Mouse (Mus musculus): ENCODE measurements around the gene Nectin1. TPM values are rescaled to one million over a fixed set of nuclear protein-coding genes. Genes with fewer than 3 reads are reported as not detected.

Nectin1 gene
- polyA plus RNA-seq, 1 experiment from 2014 or later: 13.6 TPM

- no peaks in the 10 kb centered on the region for H3K36me3 ChIP-seq
- no peak overlapping the region for H3K27ac ChIP-seq
- H3K4me1 ChIP-seq (replicated peaks): peaks cover 41% of the 10 kb centered on the region
- no peak overlapping the region for H3K4me3 ChIP-seq
- ATAC-seq (ENCODE audit: low FRiP score): no peak
- no peak overlapping the region for H3K4me2 ChIP-seq
- WGBS: 6% methylated on average over 10 of the region's 10 CpGs
- H3K27me3 ChIP-seq: 0 out of 2 replicates have a peak, but pooled peaks cover 22% of the 10 kb centered on the region
- peak overlapping the region; percentile 46 for H3K9ac ChIP-seq
- no peaks in the 10 kb centered on the region for H3K9me3 ChIP-seq
Observed at GRCm38 (mm10) chr9:43729450-43730266, 14.1 kb upstream of the Nectin1 start.

DNA sequence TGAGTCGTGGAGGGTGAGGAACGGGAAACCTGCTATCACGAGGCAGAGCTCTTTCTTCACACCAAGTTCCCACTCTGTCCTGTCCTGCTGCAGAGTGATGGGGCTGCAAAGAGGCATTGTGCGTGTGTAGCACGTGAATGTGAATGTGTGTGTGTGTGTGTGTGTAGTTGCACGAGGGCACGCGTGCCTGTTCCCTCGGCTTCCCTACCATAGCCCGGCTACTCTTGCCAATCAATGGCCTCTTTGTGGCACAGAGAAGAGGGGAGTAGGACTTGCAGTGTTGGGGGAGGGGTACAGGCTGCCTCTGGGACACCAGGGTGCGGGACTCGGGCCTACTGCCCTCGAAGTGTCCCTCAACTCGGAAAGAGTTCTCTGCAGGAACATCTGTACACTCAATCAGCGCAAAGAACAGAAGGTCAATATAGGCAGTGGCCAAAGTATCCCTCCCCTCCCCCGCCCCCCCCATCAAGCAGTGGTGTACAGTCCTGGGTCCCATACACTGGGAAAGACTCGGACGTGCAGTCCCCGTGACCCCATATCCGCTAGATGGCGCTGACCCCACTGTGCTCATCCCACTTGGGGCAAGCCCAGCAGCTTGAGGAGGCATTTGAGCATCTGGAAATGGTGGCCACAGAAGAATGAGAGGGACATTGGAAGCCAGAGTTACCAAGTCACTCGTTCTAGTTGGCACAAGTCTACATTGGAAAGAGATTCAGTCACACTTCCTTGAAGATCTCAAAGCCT is 13.3 kb upstream of the Nectin1 start:
- Histone ChIP-seq H3K36me3 (no peaks in the 10 kb centered on the region), H3K9ac (no peak overlapping the region; the same call in 1 of the 2 replicates), H3K4me3 (no peak overlapping the region), H3K4me1 (replicated peaks) (peaks cover 41% of the 10 kb centered on the region), H3K9me3 (no peaks in the 10 kb centered on the region), H3K4me2 (no peak overlapping the region), H3K27ac (no peak overlapping the region), H3K27me3 (0 out of 2 replicates have a peak, but pooled peaks cover 23% of the 10 kb centered on the region)
- WGBS: 14% methylated on average over 22 of the region's 22 CpGs
- ATAC-seq (ENCODE audit: low FRiP score): peak; percentile 22; the same call in 1 of the 2 replicates

DNA sequence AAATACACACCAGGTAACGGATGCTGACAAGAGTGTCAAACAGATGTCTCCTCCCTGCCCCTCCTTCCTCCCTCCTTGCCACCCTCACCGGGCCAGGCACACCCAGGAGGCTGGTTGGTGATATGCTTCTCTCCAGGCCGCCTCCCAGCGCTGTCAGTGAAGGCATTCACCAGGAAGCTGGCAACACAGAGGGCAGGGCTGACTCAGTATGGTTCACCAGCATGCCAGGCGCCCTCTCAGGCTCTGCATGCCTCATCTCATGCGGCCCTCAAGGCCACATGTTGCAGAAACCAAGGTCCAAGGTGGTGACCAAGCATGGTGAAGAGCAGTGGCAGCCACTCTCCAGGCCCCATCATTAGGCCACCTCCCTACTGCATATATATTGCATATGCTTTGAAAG is 11.9 kb upstream of the Nectin1 start:
- WGBS: 75% methylated on average over 6 of the region's 6 CpGs
- Histone ChIP-seq H3K4me2 (no peak overlapping the region), H3K4me3 (no peak overlapping the region), H3K36me3 (no peaks in the 10 kb centered on the region), H3K27ac (no peak overlapping the region), H3K9me3 (no peaks in the 10 kb centered on the region), H3K4me1 (replicated peaks) (peaks cover 43% of the 10 kb centered on the region), H3K27me3 (0 out of 2 replicates have a peak, but pooled peaks cover 25% of the 10 kb centered on the region), H3K9ac (no peak overlapping the region)
- ATAC-seq (ENCODE audit: low FRiP score): no peak

DNA sequence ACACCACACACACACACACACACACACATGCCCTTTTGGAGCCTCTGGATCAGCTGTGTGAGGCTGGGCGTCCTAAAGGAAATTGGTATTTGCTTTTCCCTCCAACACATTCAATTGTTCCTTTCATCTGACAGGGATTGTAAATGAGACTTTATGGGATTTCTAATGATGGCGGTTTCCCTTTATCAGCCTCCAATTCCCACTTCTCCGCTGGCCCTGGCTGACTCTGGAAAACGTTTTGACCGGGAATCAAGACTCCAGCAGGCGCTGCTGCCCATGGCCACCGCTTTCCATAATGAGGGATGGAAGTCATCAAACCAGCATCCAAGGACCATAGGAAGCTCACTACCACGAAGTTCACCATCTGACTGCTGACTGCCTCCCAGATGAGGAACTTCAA is 11.1 kb upstream of the Nectin1 start:
- no peaks in the 10 kb centered on the region for H3K36me3 ChIP-seq
- H3K27me3 ChIP-seq: peaks cover 23% of the 10 kb centered on the region; the same call in 1 of the 2 replicates
- peaks cover 51% of the 10 kb centered on the region for H3K4me1 ChIP-seq (replicated peaks)
- no peak overlapping the region for H3K9ac ChIP-seq
- ATAC-seq (ENCODE audit: low FRiP score): no peak
- H3K27ac ChIP-seq: no peak overlapping the region
- no peak overlapping the region for H3K4me2 ChIP-seq
- no peak overlapping the region for H3K4me3 ChIP-seq
- H3K9me3 ChIP-seq: no peaks in the 10 kb centered on the region
- WGBS: 56% methylated on average over 8 of the region's 8 CpGs

- Histone ChIP-seq H3K27me3 (peaks cover 24% of the 10 kb centered on the region; the same call in 1 of the 2 replicates), H3K4me2 (no peak overlapping the region), H3K4me3 (no peak overlapping the region), H3K36me3 (no peaks in the 10 kb centered on the region), H3K4me1 (replicated peaks) (peaks cover 53% of the 10 kb centered on the region), H3K9ac (no peak overlapping the region), H3K27ac (no peak overlapping the region), H3K9me3 (no peaks in the 10 kb centered on the region)
- no peak for ATAC-seq (ENCODE audit: low FRiP score)
Observed at GRCm38 (mm10) chr9:43734952-43735351, 8.8 kb upstream of the Nectin1 start.

DNA sequence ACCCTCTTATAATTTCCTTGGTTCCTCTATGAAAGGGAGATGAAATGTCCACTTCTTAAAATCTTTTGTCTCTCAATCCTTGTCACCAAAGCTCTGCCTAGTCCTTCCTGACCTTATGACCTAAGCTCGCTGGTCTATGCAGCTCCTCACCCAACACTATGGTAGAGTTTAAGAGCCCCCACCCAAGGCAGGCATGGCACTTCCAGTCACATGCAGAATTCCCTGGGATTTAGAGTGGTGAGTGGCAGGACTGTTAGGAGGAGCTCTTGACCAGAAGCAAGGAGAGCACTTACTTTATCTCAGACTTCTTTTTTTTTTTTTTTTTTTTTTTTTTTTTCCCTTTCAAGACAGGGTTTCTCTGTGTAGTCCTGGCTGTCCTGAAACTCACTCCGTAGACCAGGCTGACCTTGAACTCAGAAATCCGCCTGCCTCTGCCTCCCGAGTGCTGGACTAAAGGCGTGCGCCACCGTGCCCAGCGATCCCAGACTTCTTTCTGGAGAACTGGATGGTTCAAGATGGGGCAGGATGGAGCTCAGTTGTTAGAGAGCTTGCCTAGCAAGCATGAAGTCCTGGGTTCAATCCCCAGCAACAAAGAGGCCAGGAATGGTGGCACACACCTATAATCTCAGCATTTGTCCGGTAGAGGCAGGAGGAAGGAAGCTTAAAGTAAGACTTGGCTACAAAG is 7.6 kb upstream of the Nectin1 start:
- peaks cover 45% of the 10 kb centered on the region for H3K4me1 ChIP-seq (replicated peaks)
- H3K27me3 ChIP-seq: peaks cover 19% of the 10 kb centered on the region; the same call in 1 of the 2 replicates
- no peak overlapping the region for H3K9ac ChIP-seq
- H3K27ac ChIP-seq: no peak overlapping the region
- no peak overlapping the region for H3K4me3 ChIP-seq
- no peaks in the 10 kb centered on the region for H3K36me3 ChIP-seq
- H3K9me3 ChIP-seq: no peaks in the 10 kb centered on the region
- H3K4me2 ChIP-seq: no peak overlapping the region
- no peak for ATAC-seq (ENCODE audit: low FRiP score)
- 93% methylated on average over 9 of the region's 9 CpGs for WGBS

DNA sequence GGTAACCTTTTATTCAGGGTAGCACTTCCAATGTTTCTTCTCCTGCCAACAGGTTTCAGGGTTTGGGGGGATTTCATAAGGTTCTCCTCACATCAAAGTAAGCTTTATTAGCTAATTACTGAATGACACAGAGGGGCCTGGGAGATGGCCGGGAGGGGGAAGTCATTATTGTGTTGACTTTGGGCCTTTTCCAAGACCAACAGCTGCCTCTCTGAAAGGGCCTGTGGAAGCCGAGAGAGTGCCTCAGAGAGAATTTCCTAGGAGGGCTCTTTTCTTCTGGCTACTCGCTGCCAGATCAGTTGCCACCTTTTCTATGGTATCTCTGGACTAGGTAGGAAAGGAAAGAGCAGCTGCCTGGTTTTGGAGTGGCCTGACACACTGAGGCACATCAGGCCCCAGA is 6.5 kb upstream of the Nectin1 start:
- H3K9me3 ChIP-seq: no peaks in the 10 kb centered on the region
- 0 out of 2 replicates have a peak overlapping the region, but pooled peaks have one; percentile 3 for H3K27ac ChIP-seq
- ATAC-seq (ENCODE audit: low FRiP score): no peak
- H3K4me2 ChIP-seq: peak overlapping the region; percentile 42
- WGBS: 14% methylated on average over 3 of the region's 3 CpGs
- no peaks in the 10 kb centered on the region for H3K36me3 ChIP-seq
- H3K9ac ChIP-seq: no peak overlapping the region
- peaks cover 17% of the 10 kb centered on the region; the same call in 1 of the 2 replicates for H3K27me3 ChIP-seq
- H3K4me1 ChIP-seq (replicated peaks): peaks cover 42% of the 10 kb centered on the region
- no peak overlapping the region for H3K4me3 ChIP-seq

- Histone ChIP-seq H3K27me3 (peaks cover 17% of the 10 kb centered on the region; the same call in 1 of the 2 replicates), H3K4me2 (peak overlapping the region; percentile 42), H3K36me3 (no peaks in the 10 kb centered on the region), H3K4me1 (replicated peaks) (peaks cover 42% of the 10 kb centered on the region), H3K27ac (0 out of 2 replicates have a peak overlapping the region, but pooled peaks have one; percentile 3), H3K9me3 (no peaks in the 10 kb centered on the region), H3K9ac (no peak overlapping the region), H3K4me3 (no peak overlapping the region)
- WGBS: under 1% methylated on average over 12 of the region's 12 CpGs
- ATAC-seq (ENCODE audit: low FRiP score): no peak
Observed at GRCm38 (mm10) chr9:43737871-43738292, 5.9 kb upstream of the Nectin1 start.

- Histone ChIP-seq H3K9me3 (no peaks in the 10 kb centered on the region), H3K9ac (no peak overlapping the region), H3K27ac (no peak overlapping the region), H3K4me2 (no peak overlapping the region), H3K4me1 (replicated peaks) (peaks cover 40% of the 10 kb centered on the region), H3K27me3 (peaks cover 17% of the 10 kb centered on the region; the same call in 1 of the 2 replicates), H3K4me3 (no peak overlapping the region), H3K36me3 (no peaks in the 10 kb centered on the region)
- 37% methylated on average over 6 of the region's 6 CpGs for WGBS
- no peak for ATAC-seq (ENCODE audit: low FRiP score)
Observed at GRCm38 (mm10) chr9:43738480-43739084, 5.2 kb upstream of the Nectin1 start.

GRCm38 (mm10) chr9:43741277-43741676 is 2.5 kb upstream of the Nectin1 start:
- no peaks in the 10 kb centered on the region for H3K9me3 ChIP-seq
- no peak overlapping the region for H3K9ac ChIP-seq
- no peak for ATAC-seq (ENCODE audit: low FRiP score)
- H3K4me1 ChIP-seq (replicated peaks): peaks cover 43% of the 10 kb centered on the region
- H3K4me3 ChIP-seq: no peak overlapping the region
- WGBS: 83% methylated on average over 2 of the region's 2 CpGs
- no peak overlapping the region for H3K4me2 ChIP-seq
- H3K27ac ChIP-seq: no peak overlapping the region
- H3K36me3 ChIP-seq: no peaks in the 10 kb centered on the region
- peaks cover 9% of the 10 kb centered on the region; the same call in 1 of the 2 replicates for H3K27me3 ChIP-seq

DNA sequence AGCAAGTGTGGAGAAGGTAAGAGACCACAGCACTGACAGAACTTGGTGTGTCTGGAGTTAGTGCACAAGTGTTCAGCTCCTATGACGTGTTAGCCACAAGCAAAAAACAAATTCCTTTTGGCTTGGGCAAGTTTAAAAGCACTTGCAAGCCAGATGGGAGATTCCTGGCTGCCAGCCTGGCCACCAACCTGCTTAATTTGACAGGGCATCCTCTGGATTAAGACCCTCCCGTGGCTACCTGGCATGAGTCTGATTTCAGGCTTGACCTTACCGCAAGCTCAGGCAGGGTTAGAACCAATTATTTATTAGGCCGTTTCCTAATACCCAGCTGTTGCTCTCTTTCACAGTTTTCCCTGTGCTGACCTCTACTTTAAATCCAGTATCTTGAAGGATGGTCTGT is 1.7 kb upstream of the Nectin1 start:
- peaks cover 9% of the 10 kb centered on the region; the same call in 1 of the 2 replicates for H3K27me3 ChIP-seq
- 74% methylated on average over 4 of the region's 4 CpGs for WGBS
- no peak overlapping the region for H3K4me2 ChIP-seq
- H3K4me1 ChIP-seq (replicated peaks): peaks cover 46% of the 10 kb centered on the region
- H3K36me3 ChIP-seq: no peaks in the 10 kb centered on the region
- no peak for ATAC-seq (ENCODE audit: low FRiP score)
- no peaks in the 10 kb centered on the region for H3K9me3 ChIP-seq
- no peak overlapping the region for H3K4me3 ChIP-seq
- no peak overlapping the region for H3K9ac ChIP-seq
- H3K27ac ChIP-seq: no peak overlapping the region
